Mouse (Mus musculus) hindbrain, embryonic 13.5 days (tissue): ENCODE data around the gene Ano2. TPM values are rescaled to one million over a fixed set of nuclear protein-coding genes. Genes with fewer than 3 reads are reported as not detected.

ENCODE experiments used
- ATAC-seq: fragments of 200-750 bp; cut with Nextera tagmentation; 2 replicates; pipeline ENCODE4 v1.8.0; 2017; ENCODE audit warnings: moderate TSS enrichment; ENCODE audit not compliant: low FRiP score
- H3K27ac ChIP-seq: fragments of 300-500 bp; sonication (generic); 2 replicates; pipeline ENCODE4 v1.5.1; 2015; ENCODE audit warnings: inconsistent platforms, mild to moderate bottlenecking, moderate library complexity
- H3K27me3 ChIP-seq: fragments of 300-500 bp; sonication (generic); 2 replicates; pipeline ENCODE4 v1.6.1; 2015; ENCODE audit warnings: mild to moderate bottlenecking, inconsistent platforms
- H3K36me3 ChIP-seq: fragments of 300-500 bp; sonication (generic); 2 replicates; pipeline ENCODE4 v1.6.1; 2015; ENCODE audit warnings: mild to moderate bottlenecking, inconsistent platforms
- H3K4me1 ChIP-seq: fragments of 300-500 bp; sonication (generic); replicated peaks from 2 replicates; pipeline ENCODE4 v1.6.1; 2015; ENCODE audit warnings: inconsistent platforms
- H3K4me2 ChIP-seq: fragments of 300-500 bp; sonication (generic); 2 replicates; pipeline ENCODE4 v1.6.1; 2015; ENCODE audit warnings: inconsistent platforms, mild to moderate bottlenecking, moderate library complexity
- H3K4me3 ChIP-seq: fragments of 300-500 bp; sonication (generic); 2 replicates; pipeline ENCODE4 v1.5.1; 2015; ENCODE audit warnings: mild to moderate bottlenecking, inconsistent platforms
- H3K9ac ChIP-seq: fragments of 300-500 bp; sonication (generic); 2 replicates; pipeline ENCODE4 v1.6.1; 2015; ENCODE audit warnings: mild to moderate bottlenecking, inconsistent platforms
- H3K9me3 ChIP-seq: fragments of 300-500 bp; sonication (generic); 2 replicates; pipeline ENCODE4 v1.6.1; 2016; ENCODE audit warnings: inconsistent platforms
- WGBS: fragments of 180-500 bp; shearing (Covaris S2); methylation state at CpG from one replicate; pipeline ENCODE4 v1.1.7; 2015; 5-methylcytosine and 5-hydroxymethylcytosine counted together
- polyA plus RNA-seq: library from polyadenylated mRNA; unstranded; fragments of >200 nt; fragmentation: Nextera tagmentation; extraction: Ambion mirVana; gene quantifications from 2 replicates; pipeline ENCODE4 v1.2.1, GENCODE M21; 2015

The Ano2 gene
- polyA plus RNA-seq, 1 experiment from 2014 or later, result 0.14 TPM

DNA sequence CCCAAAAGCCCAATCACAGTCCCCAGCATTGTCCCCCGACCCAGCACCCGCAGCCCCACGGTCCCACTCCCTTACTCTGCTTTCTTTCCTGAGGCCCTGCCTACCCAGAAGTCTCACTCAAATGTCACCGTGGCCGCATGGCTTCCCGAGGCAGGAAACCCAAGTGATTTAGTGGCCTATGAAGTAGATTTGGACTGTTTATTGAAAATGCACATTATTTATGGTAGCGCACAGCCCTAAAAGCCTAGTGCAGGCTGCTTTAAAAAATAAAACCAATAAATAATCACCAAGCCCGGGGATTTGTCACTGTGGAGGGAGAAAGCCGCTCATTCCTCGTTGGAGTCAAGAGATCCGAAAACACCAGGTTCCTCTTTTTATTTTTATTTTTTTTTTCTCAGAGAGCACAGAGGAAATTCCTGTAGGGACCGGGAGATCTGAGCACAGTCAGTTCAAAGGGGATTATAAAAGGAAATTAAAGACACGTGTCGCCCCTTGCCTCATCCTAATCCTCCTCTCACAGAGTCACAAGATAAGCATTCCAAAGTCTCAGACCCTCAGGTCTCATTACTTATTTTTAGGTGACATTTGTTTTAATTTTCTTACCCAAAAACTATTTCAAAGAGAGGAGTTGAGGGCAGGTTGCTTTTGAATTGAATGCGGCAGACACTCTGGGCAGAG, 285.7 kb downstream of the Ano2 start:
- Histone ChIP-seq H3K4me2 (no peak overlapping the region), H3K27me3 (no peaks in the 10 kb centered on the region), H3K9me3 (no peaks in the 10 kb centered on the region), H3K4me3 (no peak overlapping the region), H3K36me3 (no peaks in the 10 kb centered on the region), H3K27ac (no peak overlapping the region), H3K4me1 (no peaks in the 10 kb centered on the region), H3K9ac (no peak overlapping the region)
- 68% methylated on average over 15 of the region's 15 CpGs for WGBS
- ATAC-seq, result no peak

DNA sequence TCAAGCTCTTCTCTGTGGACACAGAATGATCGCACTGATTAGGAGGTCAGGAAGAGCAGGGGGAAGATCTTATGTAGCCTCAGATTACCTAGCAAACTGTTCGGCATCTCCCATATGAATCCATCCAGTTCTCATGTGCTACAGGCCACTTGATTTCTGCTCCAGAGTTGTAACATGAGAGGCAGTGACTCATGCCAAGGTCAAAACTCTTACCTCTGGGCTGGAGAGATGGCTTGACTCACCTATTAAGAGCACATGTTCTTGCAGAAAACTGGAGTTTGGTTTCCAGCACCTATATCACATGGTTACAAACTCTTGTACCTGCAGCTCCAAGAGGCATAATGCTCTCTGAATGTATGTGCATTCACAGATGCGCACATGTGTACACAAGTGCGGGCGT, 289.4 kb downstream of the Ano2 start:
- Histone ChIP-seq H3K9ac (no peak overlapping the region), H3K27me3 (no peaks in the 10 kb centered on the region), H3K4me2 (no peak overlapping the region), H3K36me3 (no peaks in the 10 kb centered on the region), H3K4me1 (no peaks in the 10 kb centered on the region), H3K9me3 (no peaks in the 10 kb centered on the region), H3K4me3 (no peak overlapping the region), H3K27ac (no peak overlapping the region)
- ATAC-seq, result no peak
- WGBS, result 96% methylated on average over 5 of the region's 5 CpGs

DNA sequence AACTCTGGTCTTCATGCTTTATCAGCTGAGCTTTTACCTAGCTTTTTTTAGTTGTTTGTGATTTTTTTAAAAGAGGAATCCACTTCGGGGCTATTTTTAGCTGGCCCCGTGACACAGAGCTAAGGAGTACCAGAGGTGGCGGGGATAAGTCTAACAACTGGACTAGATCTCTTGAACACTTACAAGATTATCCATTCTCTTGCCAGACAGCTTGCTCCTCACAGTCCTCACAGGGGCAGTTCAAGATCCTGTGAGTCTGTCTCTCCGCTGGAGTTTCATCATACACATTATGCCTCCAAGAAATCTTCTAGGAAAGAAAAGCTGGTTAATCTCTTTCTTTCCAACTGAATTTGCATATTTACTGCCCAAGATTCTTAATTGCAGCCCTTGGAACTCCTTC, 293.8 kb downstream of the Ano2 start:
- Histone ChIP-seq H3K4me2 (no peak overlapping the region), H3K9ac (no peak overlapping the region), H3K4me1 (no peaks in the 10 kb centered on the region), H3K4me3 (no peak overlapping the region), H3K27me3 (no peaks in the 10 kb centered on the region), H3K9me3 (no peaks in the 10 kb centered on the region), H3K27ac (no peak overlapping the region), H3K36me3 (no peaks in the 10 kb centered on the region)
- no peak for ATAC-seq
- WGBS, result 95% methylated on average over 4 of the region's 4 CpGs

DNA sequence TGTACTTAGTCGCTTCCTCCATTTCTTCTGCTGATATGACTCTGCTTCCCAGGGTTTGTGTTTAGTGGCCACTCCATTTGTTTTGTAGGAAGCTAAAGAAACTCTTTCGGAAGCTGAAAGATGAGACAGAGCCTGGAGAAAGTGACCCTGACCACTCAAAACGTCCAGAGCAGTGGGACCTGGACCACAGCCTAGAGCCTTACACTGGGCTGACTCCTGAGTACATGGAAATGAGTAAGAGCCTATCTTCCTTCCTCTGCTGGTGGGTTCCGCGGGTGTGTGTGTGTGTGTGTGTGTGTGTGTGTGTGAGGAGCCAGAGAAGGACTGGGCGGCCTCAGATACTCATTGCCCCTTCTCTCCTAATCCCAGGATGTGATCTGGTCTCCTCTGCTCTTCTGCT, 302.5 kb downstream of the Ano2 start:
- Histone ChIP-seq H3K4me2 (no peak overlapping the region), H3K27me3 (no peaks in the 10 kb centered on the region), H3K27ac (no peak overlapping the region), H3K4me1 (no peaks in the 10 kb centered on the region), H3K4me3 (no peak overlapping the region), H3K9ac (no peak overlapping the region), H3K36me3 (no peaks in the 10 kb centered on the region), H3K9me3 (no peaks in the 10 kb centered on the region)
- WGBS, result 59% methylated on average over 6 of the region's 6 CpGs
- no peak for ATAC-seq

DNA sequence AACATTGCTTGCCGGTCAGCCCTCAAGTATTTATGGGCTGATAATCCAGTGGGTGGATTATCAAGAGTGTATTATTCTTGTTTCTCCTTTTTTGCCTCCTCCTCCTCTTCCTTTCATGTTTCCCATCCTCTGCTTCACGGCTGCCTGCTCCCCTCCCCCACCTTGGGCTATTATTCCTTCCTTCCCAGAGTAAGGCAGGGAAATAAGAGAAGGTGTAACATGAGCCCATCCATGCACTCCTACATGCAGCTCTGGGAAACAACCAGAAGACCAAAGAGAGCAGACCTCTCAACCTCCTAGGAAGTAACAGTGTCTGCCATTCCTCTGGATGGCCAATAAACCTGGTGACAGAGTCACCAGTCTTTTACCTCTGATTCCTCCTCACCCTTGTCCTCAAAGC, 311.6 kb downstream of the Ano2 start:
- no peak for ATAC-seq
- Histone ChIP-seq H3K27ac (no peak overlapping the region), H3K4me2 (no peak overlapping the region), H3K4me3 (no peak overlapping the region), H3K9ac (no peak overlapping the region), H3K9me3 (no peaks in the 10 kb centered on the region), H3K36me3 (no peaks in the 10 kb centered on the region), H3K4me1 (no peaks in the 10 kb centered on the region), H3K27me3 (no peaks in the 10 kb centered on the region)
- WGBS, result 40% methylated on average over 2 of the region's 2 CpGs

- Histone ChIP-seq H3K9me3 (no peaks in the 10 kb centered on the region), H3K4me2 (no peak overlapping the region), H3K36me3 (no peaks in the 10 kb centered on the region), H3K4me3 (no peak overlapping the region), H3K27ac (no peak overlapping the region), H3K27me3 (no peaks in the 10 kb centered on the region), H3K4me1 (no peaks in the 10 kb centered on the region), H3K9ac (no peak overlapping the region)
- no peak; the same call in 1 of the 2 replicates for ATAC-seq
- WGBS, result 8% methylated on average over 4 of the region's 4 CpGs
Observed at GRCm38 (mm10) chr6:126003002-126003742, 313.0 kb downstream of the Ano2 start.

GRCm38 (mm10) chr6:126006647-126007046, 316.4 kb downstream of the Ano2 start:
- no peak overlapping the region for H3K27ac ChIP-seq
- H3K36me3 ChIP-seq, result no peaks in the 10 kb centered on the region
- H3K4me2 ChIP-seq, result no peak overlapping the region
- no peak for ATAC-seq
- WGBS, result 87% methylated on average over 6 of the region's 6 CpGs
- H3K9me3 ChIP-seq, result no peaks in the 10 kb centered on the region
- H3K4me1 ChIP-seq, result no peaks in the 10 kb centered on the region
- H3K9ac ChIP-seq, result no peak overlapping the region
- H3K27me3 ChIP-seq, result no peaks in the 10 kb centered on the region
- no peak overlapping the region for H3K4me3 ChIP-seq

GRCm38 (mm10) chr6:126009083-126009482, 318.9 kb downstream of the Ano2 start:
- H3K36me3 ChIP-seq, result no peaks in the 10 kb centered on the region
- H3K4me3 ChIP-seq, result no peak overlapping the region
- H3K9me3 ChIP-seq, result no peaks in the 10 kb centered on the region
- H3K4me2 ChIP-seq, result no peak overlapping the region
- H3K4me1 ChIP-seq, result no peaks in the 10 kb centered on the region
- no peak for ATAC-seq
- no peak overlapping the region for H3K9ac ChIP-seq
- WGBS, result 49% methylated on average over 3 of the region's 3 CpGs
- H3K27ac ChIP-seq, result no peak overlapping the region
- no peaks in the 10 kb centered on the region for H3K27me3 ChIP-seq

- Histone ChIP-seq H3K27me3 (no peaks in the 10 kb centered on the region), H3K4me1 (no peaks in the 10 kb centered on the region), H3K4me2 (no peak overlapping the region), H3K9me3 (no peaks in the 10 kb centered on the region), H3K4me3 (no peak overlapping the region), H3K9ac (no peak overlapping the region), H3K36me3 (no peaks in the 10 kb centered on the region), H3K27ac (no peak overlapping the region)
- 92% methylated on average over 2 of the region's 2 CpGs for WGBS
- no peak for ATAC-seq
Observed at GRCm38 (mm10) chr6:126016991-126017390, 326.8 kb downstream of the Ano2 start.

DNA sequence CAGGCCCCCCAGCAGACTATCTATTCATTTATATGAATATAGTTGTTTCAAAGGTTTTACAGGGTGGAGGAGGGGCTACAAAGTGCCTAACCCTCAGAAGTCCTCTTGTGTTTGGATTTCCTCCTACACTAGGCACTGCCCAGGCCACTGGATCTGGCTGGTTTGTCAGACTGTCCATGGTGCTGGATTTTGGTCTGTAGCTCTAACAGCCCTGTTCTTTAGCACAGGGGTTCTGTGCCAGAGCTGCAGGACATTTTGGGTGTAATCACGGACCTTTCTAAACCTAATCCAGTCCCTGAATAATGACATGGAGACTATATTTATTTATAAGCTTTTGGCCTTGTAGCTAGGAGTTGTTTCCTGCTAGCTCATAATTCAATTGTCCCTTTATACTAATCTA, 328.2 kb downstream of the Ano2 start:
- Histone ChIP-seq H3K27me3 (no peaks in the 10 kb centered on the region), H3K27ac (no peak overlapping the region), H3K4me2 (no peak overlapping the region), H3K36me3 (no peaks in the 10 kb centered on the region), H3K4me1 (no peaks in the 10 kb centered on the region), H3K9ac (no peak overlapping the region), H3K9me3 (no peaks in the 10 kb centered on the region), H3K4me3 (no peak overlapping the region)
- WGBS, result 96% methylated on average over 1 of the region's 1 CpGs
- no peak for ATAC-seq

GRCm38 (mm10) chr6:126033693-126034402, 343.6 kb downstream of the Ano2 start:
- H3K36me3 ChIP-seq, result no peaks in the 10 kb centered on the region
- H3K4me3 ChIP-seq, result no peak overlapping the region
- no peaks in the 10 kb centered on the region for H3K9me3 ChIP-seq
- no peak overlapping the region for H3K27ac ChIP-seq
- peaks cover 8% of the 10 kb centered on the region for H3K4me1 ChIP-seq
- no peaks in the 10 kb centered on the region for H3K27me3 ChIP-seq
- no peak overlapping the region for H3K4me2 ChIP-seq
- H3K9ac ChIP-seq, result no peak overlapping the region
- WGBS, result 75% methylated on average over 8 of the region's 8 CpGs
- ATAC-seq, result no peak

DNA sequence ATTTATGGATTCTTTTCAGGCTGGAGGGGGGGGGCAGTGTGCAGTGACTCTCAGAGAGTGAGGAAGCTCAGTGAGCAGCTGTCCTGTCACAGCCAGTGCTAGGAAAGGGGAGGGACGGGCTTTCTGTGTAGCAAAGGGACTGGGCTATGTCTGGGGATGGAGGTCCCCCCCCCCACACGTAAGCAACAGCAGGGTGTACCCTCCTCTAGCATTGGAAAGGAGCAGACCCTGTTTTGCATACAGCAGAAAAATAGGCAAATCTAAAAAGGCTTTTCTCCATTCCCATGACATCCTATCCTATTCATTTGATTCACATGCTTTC, 344.1 kb downstream of the Ano2 start:
- H3K27ac ChIP-seq, result peak overlapping the region; percentile 60
- H3K36me3 ChIP-seq, result no peaks in the 10 kb centered on the region
- no peak overlapping the region for H3K4me2 ChIP-seq
- H3K4me3 ChIP-seq, result no peak overlapping the region
- no peaks in the 10 kb centered on the region for H3K9me3 ChIP-seq
- H3K9ac ChIP-seq, result no peak overlapping the region
- 41% methylated on average over 2 of the region's 2 CpGs for WGBS
- H3K4me1 ChIP-seq, result peaks cover 8% of the 10 kb centered on the region
- H3K27me3 ChIP-seq, result no peaks in the 10 kb centered on the region
- ATAC-seq, result peak; percentile 66; the same call in 1 of the 2 replicates
